Mouse (Mus musculus) forebrain, embryonic 16.5 days (tissue): Measurements from ENCODE around the gene Slc38a6. TPM values are rescaled to one million over a fixed set of nuclear protein-coding genes. Genes with fewer than 3 reads are reported as not detected.
A peak's percentile ranks its signal among the peaks of the same experiment; 100 is the strongest.

Experiments
- ATAC-seq: fragments of 200-750 bp; cut with Nextera tagmentation; 2 replicates; pipeline ENCODE4 v1.8.0; 2017; ENCODE audit warnings: mild to moderate bottlenecking, moderate library complexity
- H3K27ac ChIP-seq: fragments of 300-500 bp; sonication (generic); 2 replicates; pipeline ENCODE4 v1.5.1; 2014; ENCODE audit warnings: low read length, control low read depth
- H3K27me3 ChIP-seq: fragments of 300-500 bp; sonication (generic); replicated peaks from 2 replicates; pipeline ENCODE4 v1.6.1; 2014; ENCODE audit warnings: low read length; ENCODE audit not compliant: control insufficient read depth, insufficient read depth
- H3K36me3 ChIP-seq: fragments of 300-500 bp; sonication (generic); 2 replicates; pipeline ENCODE4 v1.6.1; 2014; ENCODE audit not compliant: control insufficient read depth, insufficient read depth
- H3K4me1 ChIP-seq: fragments of 300-500 bp; sonication (generic); replicated peaks from 2 replicates; pipeline ENCODE4 v1.6.1; 2014; ENCODE audit warnings: low read length; ENCODE audit not compliant: control insufficient read depth, insufficient read depth
- H3K4me2 ChIP-seq: fragments of 300-500 bp; sonication (generic); 2 replicates; pipeline ENCODE4 v1.6.1; 2014; ENCODE audit warnings: mild to moderate bottlenecking, low read length, control low read depth
- H3K4me3 ChIP-seq: fragments of 300-500 bp; sonication (generic); replicated peaks from 2 replicates; pipeline ENCODE4 v1.5.1; 2014; ENCODE audit warnings: mild to moderate bottlenecking, low read length, control low read depth
- H3K9ac ChIP-seq: fragments of 300-500 bp; sonication (generic); replicated peaks from 2 replicates; pipeline ENCODE4 v1.6.1; 2014; ENCODE audit warnings: low read depth, low read length, control low read depth
- H3K9me3 ChIP-seq: fragments of 300-500 bp; sonication (generic); 2 replicates; pipeline ENCODE4 v1.6.1; 2016; ENCODE audit warnings: low read length; ENCODE audit not compliant: control insufficient read depth
- WGBS: fragments of 180-500 bp; shearing (Covaris S2); extraction: QIAGEN DNeasy Blood & Tissue Kit; methylation state at CpG from one replicate; pipeline ENCODE4 v1.1.7; 2014; 5-methylcytosine and 5-hydroxymethylcytosine counted together
- polyA plus RNA-seq: library from polyadenylated mRNA; unstranded; fragments of >200 nt; fragmentation: Nextera tagmentation; extraction: Ambion mirVana; gene quantifications from 2 replicates; pipeline ENCODE4 v1.2.1, GENCODE M21; 2015

The Slc38a6 gene
- polyA plus RNA-seq: 7.9 and 9.6 TPM in 2 replicates

DNA sequence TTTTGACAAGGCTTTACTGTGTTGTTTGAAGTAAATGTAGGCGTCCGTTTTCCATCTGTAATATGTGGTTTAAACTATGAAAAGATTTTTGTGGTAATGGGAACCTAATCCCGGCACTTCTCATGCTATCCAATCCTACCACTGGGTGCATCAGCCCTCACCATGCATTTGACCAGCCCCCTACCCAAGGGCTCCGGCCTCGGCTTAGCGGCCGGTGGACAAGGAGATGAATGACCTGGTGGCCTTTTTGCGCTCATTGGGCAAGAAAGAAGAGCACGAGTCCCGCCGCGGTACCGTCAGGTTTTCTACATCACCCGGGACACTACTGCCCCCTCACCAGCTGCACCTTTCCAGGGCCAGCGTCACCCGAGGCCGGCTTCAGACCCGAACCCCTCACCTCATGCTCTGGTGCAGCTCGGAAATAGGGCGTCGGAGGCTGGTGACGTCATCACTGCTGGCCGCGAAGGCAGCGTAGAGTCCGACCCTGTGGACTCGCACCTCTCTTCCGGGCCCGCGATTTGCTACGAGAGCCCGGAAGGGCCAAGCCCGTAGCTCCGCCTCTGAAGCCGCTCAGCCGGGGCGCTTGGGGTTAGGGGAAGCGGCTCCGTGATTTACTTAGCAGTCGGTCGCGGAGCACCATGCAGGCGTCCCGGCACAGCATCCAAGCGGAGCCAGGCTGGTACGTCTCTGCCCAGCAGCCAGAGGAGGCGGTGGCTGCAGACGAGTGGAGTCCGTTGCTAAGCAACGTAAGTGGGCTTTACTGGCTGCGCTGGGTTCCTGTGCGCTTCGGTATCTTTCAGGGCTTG is at the start of gene Slc38a6, which contains the start of gene Trmt5:
Slc38a6 (plus strand) TSS at position 493 of the 806 bp plus-strand sequence.
Trmt5 (minus strand) TSS at position 424 of the 806 bp plus-strand sequence.
- under 1% methylated on average over 53 of the region's 53 CpGs for WGBS
- Histone ChIP-seq H3K4me1 (peaks cover 12% of the 10 kb centered on the region), H3K27ac (peak within 1 kb of the TSS; percentile 79), H3K27me3 (no peaks in the 10 kb centered on the region), H3K4me2 (peak within 1 kb of the TSS; percentile 56), H3K4me3 (peak within 1 kb of the TSS; percentile 55), H3K9me3 (no peaks in the 10 kb centered on the region), H3K36me3 (peaks cover 14% of the 10 kb centered on the region), H3K9ac (peak within 1 kb of the TSS; percentile 71)
- peak; percentile 97 for ATAC-seq

DNA sequence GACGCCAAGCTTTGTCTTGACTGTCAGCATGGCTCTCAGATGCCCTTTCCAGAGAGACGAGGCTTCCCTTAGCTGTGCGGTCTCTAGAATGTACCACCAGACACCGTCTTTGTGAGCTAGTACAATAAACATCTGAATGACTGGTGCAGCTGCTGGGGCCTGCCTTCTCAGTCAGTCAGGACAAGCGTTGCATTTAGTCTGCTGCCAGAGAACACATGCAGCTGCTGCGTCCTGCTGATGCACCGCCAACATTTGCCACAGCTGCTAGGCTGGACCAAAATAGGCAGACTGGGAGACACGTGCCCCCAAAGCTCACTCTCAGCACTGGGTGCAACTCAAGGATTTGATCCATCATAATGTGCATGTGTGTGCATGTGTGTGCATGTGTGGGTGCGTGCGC is 44.6 kb upstream of the Slc38a6 start:
- Histone ChIP-seq H3K9me3 (no peaks in the 10 kb centered on the region), H3K4me1 (peaks cover 3% of the 10 kb centered on the region; the same call in 1 of the 2 replicates), H3K27ac (peak overlapping the region; percentile 63), H3K9ac (no peak overlapping the region), H3K4me3 (no peak overlapping the region), H3K27me3 (no peaks in the 10 kb centered on the region), H3K4me2 (no peak overlapping the region), H3K36me3 (no peaks in the 10 kb centered on the region)
- peak; percentile 96 for ATAC-seq
- WGBS: 53% methylated on average over 10 of the region's 10 CpGs

DNA sequence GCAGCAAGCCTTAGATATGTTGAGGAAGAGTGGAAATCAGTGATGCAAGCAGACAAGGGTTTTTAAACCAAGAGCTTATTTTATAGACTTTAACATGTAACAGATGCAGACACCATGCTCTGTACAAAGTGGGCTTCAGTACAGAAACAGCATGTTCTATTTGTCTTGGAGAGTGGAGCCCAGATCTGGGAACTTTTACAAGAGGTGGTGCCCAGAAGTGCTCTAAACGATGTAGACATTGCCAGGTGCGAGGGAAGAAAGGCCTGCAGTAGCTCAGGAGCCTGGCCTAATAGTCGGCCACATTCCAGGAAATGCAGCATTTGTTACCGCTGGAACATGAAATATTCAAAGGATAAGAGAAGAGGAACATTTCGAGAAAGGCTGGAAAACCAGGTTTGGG is 40.9 kb upstream of the Slc38a6 start:
- no peak overlapping the region for H3K4me2 ChIP-seq
- 79% methylated on average over 5 of the region's 5 CpGs for WGBS

DNA sequence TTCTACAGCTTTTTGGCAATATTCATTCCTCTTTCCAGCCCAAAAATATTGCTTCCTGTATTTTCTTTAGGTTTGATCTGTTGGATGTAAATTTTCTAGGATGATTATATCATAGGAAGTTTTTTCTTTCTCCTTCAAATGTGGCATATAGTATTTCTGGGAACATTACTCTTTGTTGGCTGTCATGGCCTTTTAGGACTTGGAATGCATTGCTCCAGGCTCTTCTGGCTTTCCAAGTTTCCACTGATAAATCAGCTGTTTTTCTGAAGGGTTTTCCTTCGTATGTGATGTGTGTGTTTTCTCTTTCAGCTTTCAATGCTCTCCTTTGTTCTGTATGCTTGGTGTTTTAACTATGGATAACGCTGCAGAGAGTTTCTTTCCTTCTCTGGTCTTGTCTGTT is 31.6 kb upstream of the Slc38a6 start:
- H3K27me3 ChIP-seq: no peaks in the 10 kb centered on the region
- H3K36me3 ChIP-seq: no peaks in the 10 kb centered on the region
- no peak overlapping the region for H3K9ac ChIP-seq
- ATAC-seq: no peak
- no peak overlapping the region for H3K4me2 ChIP-seq
- H3K9me3 ChIP-seq: no peaks in the 10 kb centered on the region; the same call in 1 of the 2 replicates
- no peaks in the 10 kb centered on the region for H3K4me1 ChIP-seq
- H3K27ac ChIP-seq: no peak overlapping the region
- H3K4me3 ChIP-seq: no peak overlapping the region
- WGBS: 62% methylated on average over 2 of the region's 2 CpGs

More for the DNA sequence above, 40.9 kb upstream of the Slc38a6 start:
- no peak for ATAC-seq
- Histone ChIP-seq H3K4me1 (peaks cover 3% of the 10 kb centered on the region; the same call in 1 of the 2 replicates), H3K36me3 (no peaks in the 10 kb centered on the region), H3K9me3 (no peaks in the 10 kb centered on the region), H3K27me3 (no peaks in the 10 kb centered on the region), H3K9ac (no peak overlapping the region), H3K27ac (no peak overlapping the region), H3K4me3 (no peak overlapping the region)

DNA sequence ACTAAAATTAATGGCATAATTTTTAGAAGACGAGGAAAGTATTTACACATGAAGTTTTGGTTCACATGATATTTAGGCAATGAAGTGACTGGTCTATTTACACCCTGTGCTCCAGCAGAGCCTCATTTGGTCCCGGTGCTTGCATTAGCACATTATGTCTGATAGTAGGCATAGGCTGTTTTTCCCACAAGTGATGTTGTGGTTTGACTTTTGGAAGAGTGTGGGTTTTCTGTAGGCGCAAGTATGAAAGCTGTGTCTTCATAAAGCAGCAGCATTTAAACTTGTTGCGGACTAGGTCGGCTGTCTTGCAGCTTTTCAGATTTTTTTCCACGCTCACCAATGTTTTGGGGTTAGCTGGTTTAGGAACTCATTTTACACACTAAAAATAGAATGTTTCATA is 27.3 kb upstream of the Slc38a6 start:
- H3K27ac ChIP-seq: no peak overlapping the region
- no peaks in the 10 kb centered on the region; the same call in 1 of the 2 replicates for H3K9me3 ChIP-seq
- no peak overlapping the region for H3K4me2 ChIP-seq
- H3K4me3 ChIP-seq: no peak overlapping the region
- 94% methylated on average over 6 of the region's 6 CpGs for WGBS
- H3K9ac ChIP-seq: no peak overlapping the region
- no peak for ATAC-seq
- H3K4me1 ChIP-seq: no peaks in the 10 kb centered on the region
- no peaks in the 10 kb centered on the region for H3K36me3 ChIP-seq
- H3K27me3 ChIP-seq: no peaks in the 10 kb centered on the region

DNA sequence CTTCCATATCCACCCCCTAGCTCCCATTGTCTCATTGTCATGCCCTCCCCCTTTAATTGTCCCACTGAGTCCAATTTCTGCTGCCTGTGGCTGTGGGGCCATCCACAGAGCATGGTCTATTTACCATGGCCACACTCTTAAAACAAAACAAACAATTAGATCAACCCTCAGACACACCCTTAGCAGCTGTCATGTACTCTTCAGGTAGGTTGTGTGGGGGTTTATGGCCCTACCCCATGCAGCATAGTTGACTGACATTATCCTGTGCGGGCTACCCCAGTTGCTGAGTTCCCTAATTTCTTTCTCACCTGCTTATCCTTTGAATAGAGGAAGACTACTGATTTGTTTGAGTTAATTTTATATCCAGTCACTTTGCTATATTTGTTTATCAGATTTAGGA is 26.2 kb upstream of the Slc38a6 start:
- 86% methylated on average over 1 of the region's 1 CpGs for WGBS
- Histone ChIP-seq H3K27ac (no peak overlapping the region), H3K4me2 (no peak overlapping the region), H3K36me3 (no peaks in the 10 kb centered on the region), H3K9me3 (no peaks in the 10 kb centered on the region; the same call in 1 of the 2 replicates), H3K4me3 (no peak overlapping the region), H3K27me3 (no peaks in the 10 kb centered on the region), H3K9ac (no peak overlapping the region), H3K4me1 (no peaks in the 10 kb centered on the region)
- ATAC-seq: no peak

DNA sequence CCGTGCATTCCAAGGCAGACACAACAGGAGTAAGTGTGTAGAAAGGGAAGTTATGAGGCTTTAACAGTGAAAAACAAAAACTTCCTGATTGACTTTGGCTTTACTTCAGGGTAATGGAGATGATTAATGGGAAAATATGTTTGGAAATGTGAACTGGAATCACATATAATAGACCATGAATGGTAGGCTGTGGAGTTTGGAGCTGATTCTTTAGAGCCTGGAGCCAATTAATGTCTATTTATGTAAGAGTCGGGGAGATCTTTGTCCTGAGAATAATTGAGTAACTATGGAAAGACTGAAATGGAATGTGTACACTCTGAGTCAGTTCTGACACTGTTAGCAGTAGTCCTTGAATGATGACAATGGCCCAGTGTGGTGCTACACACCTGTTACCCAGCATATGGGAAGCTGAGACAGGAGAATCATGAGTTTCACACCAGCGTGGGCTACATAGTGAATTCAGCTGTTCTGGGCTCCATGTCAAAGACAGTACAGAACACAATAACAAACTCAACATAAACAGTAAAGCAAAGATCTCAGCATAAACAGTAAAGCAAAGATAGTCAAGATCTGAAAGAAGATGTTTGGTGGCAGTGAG is 21.1 kb upstream of the Slc38a6 start:
- Histone ChIP-seq H3K9ac (no peak overlapping the region), H3K36me3 (no peaks in the 10 kb centered on the region), H3K27me3 (no peaks in the 10 kb centered on the region), H3K4me1 (no peaks in the 10 kb centered on the region), H3K4me3 (no peak overlapping the region), H3K9me3 (no peaks in the 10 kb centered on the region), H3K27ac (no peak overlapping the region), H3K4me2 (no peak overlapping the region)
- ATAC-seq: no peak
- WGBS: 57% methylated on average over 3 of the region's 3 CpGs

DNA sequence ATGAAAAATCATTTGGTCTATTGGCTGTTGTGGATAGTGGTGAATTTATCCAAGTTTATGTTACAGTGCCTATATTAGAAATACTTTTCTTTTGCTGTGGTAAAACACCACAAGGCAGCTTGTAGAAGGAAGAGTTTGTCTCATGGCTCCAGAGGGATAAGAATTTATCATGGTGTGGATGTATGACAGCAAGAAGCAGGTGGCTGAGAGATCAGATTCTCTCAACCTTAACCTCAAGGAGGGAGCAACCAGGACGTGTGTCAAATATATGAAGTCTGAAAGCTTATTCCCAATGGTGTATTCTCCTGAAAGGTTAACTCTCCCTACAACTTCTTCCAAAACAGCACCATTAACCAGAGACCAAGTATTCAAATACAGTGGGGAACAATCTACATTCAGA is 20.0 kb upstream of the Slc38a6 start:
- 77% methylated on average over 1 of the region's 1 CpGs for WGBS
- H3K9ac ChIP-seq: no peak overlapping the region
- H3K9me3 ChIP-seq: no peaks in the 10 kb centered on the region
- ATAC-seq: no peak
- no peak overlapping the region for H3K4me2 ChIP-seq
- no peak overlapping the region for H3K4me3 ChIP-seq
- H3K4me1 ChIP-seq: no peaks in the 10 kb centered on the region
- no peak overlapping the region for H3K27ac ChIP-seq
- no peaks in the 10 kb centered on the region for H3K27me3 ChIP-seq
- no peaks in the 10 kb centered on the region for H3K36me3 ChIP-seq

DNA sequence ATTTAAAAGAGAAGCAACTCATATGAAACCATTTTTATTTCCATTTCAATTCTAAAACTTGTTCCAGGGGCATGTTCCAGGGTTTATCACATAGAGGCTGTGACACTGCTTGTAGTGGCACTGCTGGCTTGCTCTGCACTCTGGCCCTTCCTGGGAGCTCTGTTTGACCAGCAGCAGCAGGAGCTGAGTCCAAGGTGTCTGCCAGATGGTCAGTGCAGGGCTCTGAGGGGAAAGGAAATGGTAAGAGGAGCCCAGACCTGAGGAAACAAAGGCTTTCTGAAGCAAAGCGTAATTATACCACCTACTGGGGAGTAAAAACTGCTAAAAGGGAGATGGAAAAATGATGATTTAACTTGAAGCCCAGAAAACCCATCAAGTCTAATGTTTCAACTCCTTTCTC is 18.1 kb upstream of the Slc38a6 start:
- ATAC-seq: no peak
- Histone ChIP-seq H3K27me3 (no peaks in the 10 kb centered on the region), H3K9ac (no peak overlapping the region), H3K9me3 (no peaks in the 10 kb centered on the region), H3K4me2 (no peak overlapping the region), H3K4me3 (no peak overlapping the region), H3K27ac (no peak overlapping the region), H3K36me3 (no peaks in the 10 kb centered on the region), H3K4me1 (no peaks in the 10 kb centered on the region)
- 76% methylated on average over 1 of the region's 1 CpGs for WGBS
